Mouse (Mus musculus) common myeloid progenitor, adult 5-6 weeks (primary cell): ENCODE measurements around the gene Asb10. TPM values are rescaled to one million over a fixed set of nuclear protein-coding genes. Genes with fewer than 3 reads are reported as not detected.

Experiments used
- ATAC-seq: replicated peaks from 2 replicates; pipeline ENCODE4 v1.8.0; 2016; ENCODE audit warnings: low read depth, mild to moderate bottlenecking, moderate TSS enrichment, inconsistent platforms; ENCODE audit not compliant: poor library complexity, severe bottlenecking
- total RNA-seq: library from RNA; stranded (forward); fragments of 200-1000, 187-1606 nt; gene quantifications from 2 replicates; pipeline ENCODE4 v1.2.3, GENCODE M21; 2017

Asb10 gene
- total RNA-seq, 1 experiment from 2014 or later, result 0.69 TPM

DNA sequence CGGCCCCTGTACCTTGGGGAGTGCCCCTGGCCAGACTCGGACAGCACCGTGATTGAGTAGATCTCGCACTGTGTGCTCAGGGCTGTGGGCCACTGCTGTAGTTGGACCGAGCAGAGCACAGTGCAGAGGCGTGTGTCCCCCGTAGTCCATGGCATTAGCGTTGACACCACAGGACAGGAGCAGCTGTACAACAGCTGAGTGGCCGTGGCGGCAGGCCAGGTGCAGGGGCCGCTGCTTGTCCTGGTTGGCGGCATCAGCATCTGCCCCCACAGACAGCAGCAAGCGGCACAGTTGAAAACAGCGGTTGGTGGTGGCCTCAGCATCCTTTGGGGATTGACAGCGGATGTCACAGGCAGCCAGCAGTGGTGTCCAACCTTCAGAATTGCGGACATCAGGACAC lies 3.2 kb downstream of the Asb10 start:
- no peak for ATAC-seq

DNA sequence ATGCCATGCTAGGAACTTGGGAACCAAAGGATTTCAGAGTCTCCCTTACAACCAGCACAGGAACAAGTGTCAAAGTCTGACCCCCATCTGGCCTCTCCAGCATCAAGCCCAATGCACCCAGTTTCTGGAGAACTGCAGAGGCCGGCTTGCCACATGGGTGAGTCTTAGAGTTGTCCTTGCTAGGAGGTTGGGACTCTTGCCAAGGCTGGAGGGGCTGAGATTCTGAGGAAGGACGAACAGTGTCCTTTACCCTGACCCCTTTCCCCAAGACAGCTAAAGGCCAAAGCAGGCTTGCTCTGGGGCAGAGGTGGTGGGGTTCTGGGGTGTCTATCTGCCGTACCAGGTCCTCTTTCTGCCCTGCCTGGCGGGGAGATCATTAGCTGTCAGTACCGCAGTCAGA lies 4.3 kb downstream of the Asb10 start:
- ATAC-seq, result no peak

DNA sequence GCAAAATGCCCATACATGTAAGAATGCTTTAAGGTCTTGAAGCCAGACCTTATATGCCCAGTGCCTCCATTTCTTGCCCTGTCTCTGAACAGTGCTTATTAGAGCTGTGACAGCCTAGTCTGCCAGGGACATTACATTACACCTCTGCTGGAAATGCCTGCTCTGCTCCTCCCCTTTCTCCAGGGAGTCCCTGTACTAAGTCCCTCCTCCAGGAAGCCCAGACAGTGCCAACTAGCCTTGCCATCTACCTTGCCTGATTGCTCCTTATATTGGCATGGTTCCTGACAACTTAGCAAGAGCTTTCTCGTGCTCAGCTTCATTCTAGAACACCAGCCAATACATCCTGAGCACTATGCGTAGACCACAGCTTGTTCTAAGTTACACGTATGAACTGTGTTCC lies 5.0 kb downstream of the Asb10 start:
- no peak for ATAC-seq

DNA sequence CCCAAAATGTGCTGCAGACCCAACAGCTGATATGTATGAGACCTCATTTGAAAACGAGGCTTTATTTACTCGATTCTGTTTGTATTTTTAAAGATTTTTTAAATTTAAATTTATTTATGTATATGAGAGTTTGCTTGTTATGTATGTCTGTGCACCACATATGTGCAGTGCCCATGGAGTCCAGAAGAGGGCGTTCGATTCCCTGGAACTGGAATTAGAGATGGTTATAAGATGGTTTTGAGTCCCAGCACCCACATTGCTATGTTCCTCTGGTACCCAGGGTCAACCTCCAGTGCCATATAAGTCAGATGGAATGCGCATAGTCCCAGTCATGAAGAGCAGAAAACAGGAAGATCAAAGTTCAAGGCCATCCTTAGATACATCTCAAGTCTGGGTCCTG lies 6.5 kb downstream of the Asb10 start:
- ATAC-seq, result no peak

DNA sequence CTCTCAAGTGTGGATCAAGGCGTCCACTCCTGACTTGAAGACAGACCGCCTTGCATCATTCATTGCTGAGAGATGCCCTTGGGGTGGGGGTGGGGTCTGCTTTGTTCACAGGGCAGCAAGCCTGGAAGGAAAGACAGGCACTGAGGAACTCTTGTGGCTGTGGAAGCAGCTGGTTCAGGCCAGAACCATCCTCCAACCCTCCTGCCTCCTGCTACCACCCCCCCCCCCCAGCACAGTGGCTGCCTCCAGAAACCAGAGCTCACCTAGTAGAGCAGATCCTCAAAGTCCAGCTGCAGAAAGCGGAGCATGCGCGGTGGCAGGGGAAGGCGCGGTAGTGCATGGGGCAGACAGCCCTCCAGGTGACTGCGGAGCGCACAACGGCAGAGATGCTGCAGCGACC lies 7.4 kb downstream of the Asb10 start:
- ATAC-seq, result no peak

DNA sequence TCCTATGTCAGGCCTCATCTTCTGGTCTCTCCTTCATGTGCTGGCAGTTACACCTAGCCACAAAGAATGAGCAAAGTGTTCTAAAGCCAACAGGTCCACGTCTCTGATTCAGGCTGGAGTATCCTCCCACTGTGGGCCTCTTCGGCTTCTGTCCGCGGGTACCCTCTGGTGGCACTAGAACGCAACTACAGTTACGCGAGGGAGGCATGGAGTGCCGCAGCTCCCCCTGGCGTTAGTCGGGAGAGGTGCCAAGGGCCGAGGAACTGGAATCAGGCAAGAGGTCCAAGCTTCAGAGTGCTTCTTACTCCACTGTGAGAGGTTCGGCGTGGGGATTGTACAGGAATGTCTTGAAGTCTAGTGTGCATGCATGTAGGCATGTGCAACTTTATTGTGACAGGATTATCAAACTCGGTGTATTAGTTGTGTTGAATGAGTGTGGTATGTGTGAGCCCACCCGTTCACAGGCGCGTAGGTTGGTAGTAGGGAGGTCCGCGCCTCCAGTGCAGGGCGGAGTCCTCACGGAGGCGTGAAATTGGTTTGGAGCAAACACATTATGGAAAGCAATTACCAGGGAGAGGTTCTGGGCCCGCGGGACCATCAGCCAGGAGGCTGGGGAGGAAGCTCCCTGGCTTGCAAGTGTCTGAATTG lies 10.6 kb downstream of the Asb10 start:
- ATAC-seq, result peak; percentile 99

DNA sequence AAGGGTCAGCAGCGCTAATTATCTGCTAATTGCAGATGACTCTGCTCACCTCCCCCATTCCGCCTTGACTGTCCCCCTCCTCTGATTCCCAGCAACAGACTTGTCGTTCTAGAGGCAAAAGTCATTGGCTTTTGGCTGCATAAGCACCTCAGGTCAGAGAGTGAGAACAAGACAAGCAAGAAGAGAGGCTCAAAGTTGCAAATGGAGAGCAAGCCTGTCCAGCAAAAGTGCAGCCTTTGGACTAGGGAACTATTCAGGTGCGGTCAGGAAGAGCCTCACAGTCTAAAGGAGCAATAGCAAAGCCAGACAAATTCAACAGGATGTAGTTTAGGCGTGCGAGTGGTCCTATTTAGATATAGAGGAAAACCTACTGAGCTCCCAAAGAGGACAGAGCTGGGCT lies 13.0 kb downstream of the Asb10 start:
- no peak for ATAC-seq

DNA sequence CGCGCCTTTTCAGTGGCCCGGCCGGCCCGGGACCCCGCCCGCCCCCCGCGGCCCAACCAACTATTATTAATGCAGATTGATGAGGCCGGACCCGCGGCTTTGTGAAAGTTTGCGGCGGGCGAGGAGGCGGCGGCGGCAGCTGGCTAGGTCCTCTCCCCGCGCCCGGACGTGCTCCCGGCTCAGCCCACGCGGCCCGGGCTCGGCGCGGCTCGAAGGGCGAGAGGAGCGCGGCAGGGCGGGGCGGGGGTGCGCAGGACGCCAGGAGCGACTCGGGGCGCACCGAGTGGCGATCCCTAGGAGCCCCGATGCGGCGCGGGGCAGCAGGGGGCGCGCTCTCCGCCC lies 13.9 kb downstream of the Asb10 start, which contains the start of gene Gbx1:
Gbx1 (minus strand) TSS at position 314 of the 342 bp plus-strand sequence.
- ATAC-seq, result no peak

DNA sequence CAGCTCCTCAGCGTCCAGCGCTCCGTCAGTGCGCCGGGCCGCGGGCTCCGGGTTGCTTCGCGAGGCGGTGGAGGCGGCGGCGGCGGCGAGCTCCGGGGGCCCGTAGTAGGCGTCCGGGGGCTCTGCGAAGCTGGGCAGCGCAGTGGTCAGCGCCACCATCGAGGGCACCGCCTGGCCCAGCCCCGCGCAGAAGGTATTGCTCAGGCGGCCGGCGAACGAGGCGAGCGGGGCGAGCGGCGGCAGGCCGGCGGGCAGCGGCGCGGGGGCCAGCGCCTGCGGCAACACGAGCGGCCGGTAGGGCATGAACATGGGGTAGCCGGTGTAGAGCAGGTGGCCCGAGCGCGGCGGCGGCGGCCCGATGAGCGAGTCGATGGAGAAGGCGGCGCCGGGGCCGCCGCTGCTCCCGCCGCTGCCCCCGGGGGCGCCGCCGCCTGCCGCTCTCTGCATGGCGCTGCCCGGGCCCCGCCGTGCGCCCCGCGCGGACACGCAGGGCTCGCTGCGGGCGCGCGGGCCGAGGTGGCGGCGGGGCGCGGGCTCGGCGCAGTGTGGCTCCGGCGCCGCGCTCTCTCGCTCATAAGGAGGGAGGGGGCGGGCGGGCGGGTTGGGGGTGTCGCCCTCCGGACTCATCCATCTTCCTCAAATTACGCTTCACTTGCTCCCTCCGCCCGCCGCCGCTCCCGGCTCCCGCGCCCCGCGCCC lies 14.4 kb downstream of the Asb10 start:
- ATAC-seq, result no peak

DNA sequence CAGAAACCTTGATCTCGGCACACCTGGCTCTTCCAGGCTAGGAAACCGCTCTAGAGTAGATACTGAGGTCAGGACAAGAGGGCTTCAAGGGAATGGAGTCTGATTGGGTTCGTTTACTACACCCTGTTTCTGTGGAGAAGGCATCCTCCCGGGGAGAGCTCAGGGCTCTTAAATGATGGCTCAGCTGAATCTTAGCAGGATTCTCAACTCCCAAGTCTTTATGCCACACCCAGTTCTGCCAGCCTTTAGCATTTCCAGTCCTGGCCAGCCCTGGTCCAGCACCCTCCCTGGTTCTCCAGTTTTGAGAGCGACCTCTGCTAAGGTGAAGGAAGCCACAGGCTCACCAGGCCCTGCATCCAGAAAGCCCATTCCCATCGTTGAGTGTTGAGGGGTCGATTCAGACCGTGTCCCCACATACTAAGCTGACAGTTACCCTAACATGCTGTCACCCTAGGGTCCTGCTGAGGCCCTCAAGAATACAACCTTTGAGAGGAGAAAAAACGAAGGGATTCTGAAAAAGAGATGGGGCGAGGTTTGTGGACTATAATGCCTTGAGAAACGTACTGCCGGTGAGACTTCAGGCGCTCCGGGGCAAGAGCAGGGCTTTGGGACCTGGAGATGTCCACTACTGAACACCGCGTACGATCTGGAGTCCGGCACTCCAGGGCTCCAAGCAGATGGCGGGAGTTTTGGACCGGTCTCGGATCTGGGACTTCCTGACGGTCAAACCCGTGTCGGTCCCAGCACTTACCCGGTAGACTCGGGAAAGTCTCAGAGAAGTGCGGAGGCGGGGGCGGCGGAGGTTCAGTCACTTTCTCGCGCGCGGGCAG lies 15.2 kb downstream of the Asb10 start:
- no peak for ATAC-seq

DNA sequence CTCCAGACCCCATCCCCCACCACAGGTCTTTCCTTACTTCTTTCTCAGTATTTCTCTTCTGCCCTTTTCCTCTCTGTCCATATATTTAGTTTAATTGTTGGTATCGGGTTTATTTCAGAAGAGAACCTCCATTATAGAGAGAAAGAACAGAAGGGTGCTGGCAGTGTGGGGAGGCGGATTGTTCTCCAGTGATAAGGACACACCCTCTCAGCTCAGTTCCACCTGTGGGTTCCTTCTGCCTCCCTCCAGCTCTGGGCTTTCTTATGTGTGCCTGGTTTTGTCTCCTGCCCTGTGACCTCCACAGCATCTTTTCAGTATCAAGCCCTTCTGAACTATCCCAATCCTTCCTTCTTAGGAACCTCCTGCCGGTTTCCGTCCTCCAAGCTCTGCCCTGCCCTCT lies 16.3 kb downstream of the Asb10 start:
- peak; percentile 40; the same call in 1 of the 2 replicates for ATAC-seq

DNA sequence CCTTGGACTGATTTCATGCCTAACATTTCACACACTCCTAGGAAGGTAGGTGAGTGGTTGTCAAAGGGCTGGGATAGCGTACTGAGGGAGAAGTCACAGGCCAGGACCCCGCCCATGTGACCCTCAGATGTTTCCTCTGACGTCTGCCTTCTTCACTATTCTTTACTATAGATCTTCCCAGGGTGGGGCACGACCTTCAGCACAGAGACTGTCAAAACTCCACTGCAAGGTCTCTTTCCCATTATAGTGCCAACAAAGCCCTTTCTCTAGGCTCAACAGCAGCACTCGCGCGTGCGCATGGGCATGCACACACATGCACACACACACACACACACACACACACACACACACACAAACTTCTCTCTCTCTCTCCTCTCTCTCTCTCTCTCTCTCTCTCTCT lies 17.0 kb downstream of the Asb10 start:
- ATAC-seq, result no peak

DNA sequence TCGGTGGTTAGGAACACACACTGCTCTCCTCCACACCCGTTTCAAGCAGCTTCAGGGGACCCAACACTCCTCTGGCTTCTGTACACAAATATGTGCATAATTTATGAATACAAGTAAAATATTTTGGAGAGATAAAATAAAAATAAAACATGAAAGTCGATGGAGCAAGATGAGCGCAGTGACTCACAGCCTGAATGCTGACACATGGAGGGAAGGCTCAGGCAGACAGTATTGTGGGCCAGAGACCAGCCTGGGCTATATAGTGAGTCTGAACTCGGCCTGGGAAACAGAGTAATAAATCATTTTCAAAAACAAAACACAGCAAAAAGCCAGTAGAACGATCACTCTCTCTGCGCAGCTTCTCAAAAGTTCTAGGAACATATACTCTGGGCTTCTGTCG lies 19.4 kb downstream of the Asb10 start:
- no peak for ATAC-seq

DNA sequence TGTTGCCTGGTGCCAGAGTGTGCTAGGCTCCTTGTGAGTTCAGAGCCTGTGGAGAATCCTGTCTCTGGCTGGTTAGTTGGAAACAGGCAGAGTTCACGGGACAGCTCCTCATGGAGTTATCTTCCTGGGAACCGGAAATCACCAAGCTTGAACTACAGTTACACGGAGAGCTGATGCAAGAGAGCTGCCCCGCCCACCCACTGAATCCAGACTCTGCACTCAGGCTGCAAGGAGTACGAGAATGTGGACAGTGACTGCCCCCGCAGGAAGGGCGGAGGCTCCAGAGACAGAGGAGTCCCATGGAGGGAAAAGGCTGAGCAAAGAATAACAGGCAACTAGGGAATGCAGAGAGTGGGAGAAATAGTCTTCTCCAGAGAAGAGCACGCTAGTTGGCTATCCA lies 28.5 kb downstream of the Asb10 start:
- no peak for ATAC-seq

DNA sequence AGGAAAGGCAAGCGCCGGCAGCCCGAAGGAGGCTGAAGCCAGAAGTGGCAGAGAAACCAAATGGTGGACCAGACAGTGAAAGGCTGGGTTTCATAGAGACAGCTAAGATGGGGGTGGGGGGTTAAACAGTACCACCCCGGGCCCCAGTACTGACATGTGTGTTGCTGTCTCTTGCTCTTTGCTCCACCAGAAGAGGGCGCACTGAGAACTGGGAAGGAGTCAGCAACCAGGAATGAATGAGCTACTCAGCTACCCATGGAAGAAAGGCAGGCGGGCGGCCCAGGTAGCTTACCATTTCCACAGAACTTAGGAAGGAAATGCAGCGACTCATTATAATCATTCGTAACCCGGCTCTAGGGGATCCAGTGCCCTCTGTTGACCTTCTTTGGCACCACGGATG lies 30.1 kb downstream of the Asb10 start:
- 0 out of 2 replicates have a peak, but pooled peaks have one; percentile 36 for ATAC-seq

DNA sequence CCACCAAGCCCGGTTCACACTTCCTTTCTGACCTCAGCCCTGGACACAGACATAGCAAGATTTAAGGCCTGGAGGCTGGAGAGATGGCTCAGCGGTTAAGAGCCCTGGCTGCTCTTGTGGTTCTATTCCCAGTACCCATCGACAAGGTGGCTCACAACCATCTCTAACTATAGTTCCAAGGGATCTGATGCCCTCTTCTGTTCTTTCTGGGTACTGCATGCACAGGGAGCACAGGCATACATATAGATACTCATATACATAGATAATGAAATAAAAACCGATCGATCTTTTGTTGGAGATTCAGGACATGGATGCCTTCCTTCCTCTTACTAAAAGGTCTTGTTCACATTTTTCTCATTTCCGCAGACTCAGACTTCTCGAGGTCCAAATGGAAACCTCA lies 32.4 kb downstream of the Asb10 start:
- no peak for ATAC-seq

DNA sequence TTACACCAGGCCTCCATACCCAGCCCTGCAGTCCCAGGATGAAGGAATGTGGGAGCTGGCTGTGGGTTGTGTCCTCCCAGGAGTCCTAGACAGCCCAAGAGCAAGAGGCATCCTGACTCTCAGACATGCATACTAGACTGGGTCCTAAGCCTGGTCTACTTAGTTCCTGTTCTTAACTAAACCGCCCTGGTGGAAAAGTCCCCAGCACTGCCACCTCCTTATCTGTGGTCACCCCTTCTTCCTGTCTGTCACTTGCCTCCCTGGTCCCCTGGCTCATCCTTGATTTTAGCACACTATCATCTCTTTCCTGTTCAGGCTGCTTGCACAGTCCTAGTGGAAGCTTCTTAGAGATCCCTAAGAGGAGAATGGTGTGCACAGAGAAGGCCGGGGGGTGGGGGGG lies 35.3 kb downstream of the Asb10 start:
- ATAC-seq, result peak; percentile 95

DNA sequence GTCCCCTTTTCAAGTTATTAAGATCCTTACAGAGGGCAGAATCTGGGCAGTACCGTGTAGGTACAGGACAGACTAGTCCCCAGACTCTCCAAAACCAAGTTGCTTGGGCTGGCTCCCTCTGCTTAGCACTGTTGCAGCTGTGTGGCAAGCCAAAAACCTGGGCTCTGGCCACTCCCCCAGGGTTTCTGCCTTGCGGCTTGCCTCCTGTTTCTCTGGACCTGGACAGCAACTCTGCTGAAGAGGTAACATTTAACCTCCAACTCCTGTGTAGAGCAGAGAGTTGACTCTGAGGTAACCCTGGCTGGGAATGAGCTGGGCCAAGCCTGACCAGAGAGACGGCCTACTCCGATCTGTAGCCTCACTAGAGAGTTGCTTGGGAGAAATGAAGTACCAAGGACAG lies 38.0 kb downstream of the Asb10 start:
- ATAC-seq, result no peak

DNA sequence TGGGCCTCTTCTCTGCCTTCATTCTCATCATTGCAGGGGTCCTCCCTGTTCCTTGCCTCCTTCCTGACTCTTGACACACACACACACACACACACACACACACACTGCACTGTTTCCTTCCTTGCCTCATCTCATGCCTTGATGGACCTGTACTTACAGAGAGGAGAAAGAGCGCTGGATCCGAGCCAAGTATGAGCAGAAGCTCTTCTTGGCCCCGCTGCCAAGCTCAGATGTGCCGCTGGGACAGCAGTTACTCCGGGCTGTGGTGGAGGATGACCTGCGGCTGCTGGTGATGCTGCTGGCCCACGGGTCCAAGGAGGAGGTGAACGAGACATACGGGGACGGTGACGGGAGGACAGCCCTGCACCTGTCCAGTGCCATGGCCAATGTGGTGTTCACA lies 39.9 kb downstream of the Asb10 start:
- ATAC-seq, result no peak

DNA sequence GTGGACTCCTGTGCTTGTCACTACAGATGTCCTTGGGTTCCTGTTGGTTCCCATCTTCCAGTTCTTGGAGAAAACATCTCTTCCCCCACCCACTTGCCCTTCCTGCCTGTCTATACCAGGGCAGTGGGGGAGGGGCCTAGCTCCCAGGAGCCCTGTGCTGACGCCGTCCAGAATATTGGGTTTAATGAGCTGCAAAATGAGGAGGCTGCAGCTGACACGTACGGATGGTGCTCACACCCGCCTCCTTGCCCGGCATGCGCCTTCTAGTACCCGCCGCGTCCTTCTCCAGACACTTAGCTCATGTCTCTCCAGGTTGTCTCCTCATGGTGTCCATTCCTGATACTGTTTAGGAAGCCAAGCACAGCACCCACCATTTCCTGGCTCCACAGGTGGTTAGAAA lies 41.7 kb downstream of the Asb10 start:
- no peak for ATAC-seq

DNA sequence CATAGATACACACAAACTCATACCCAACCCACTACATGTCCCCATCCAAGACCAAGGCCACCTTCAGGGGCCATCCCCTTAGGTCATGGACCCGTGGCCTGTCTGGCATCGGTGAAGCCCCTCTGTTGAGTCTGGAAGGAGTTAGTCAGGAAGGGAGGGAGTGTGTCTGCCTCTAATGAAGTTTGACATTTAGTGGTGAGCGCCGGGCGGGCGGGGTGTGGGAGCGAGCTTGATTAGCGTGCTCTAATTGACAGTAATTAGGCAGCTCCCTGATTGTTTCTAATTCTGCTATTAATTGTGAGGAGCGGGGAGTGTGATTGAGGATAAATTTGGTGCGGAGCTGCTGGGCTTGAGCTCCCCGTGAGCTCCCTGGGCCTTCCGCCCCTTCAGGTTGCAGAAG lies 43.3 kb downstream of the Asb10 start:
- ATAC-seq, result no peak
